Comparison of ENCODE assay signal across 9 mouse cellular contexts in genomic region chr5:135726641-135727346, GRCm38 (mm10). TPM values are rescaled to one million over a fixed set of nuclear protein-coding genes. Genes with fewer than 3 reads are reported as not detected.
A peak's percentile ranks its signal among the peaks of the same experiment; 100 is the strongest.
DNase-seq lines count a peak whose midpoint lies in the region; ATAC-seq lines count a peak whose summit lies in the region.
"Had no signal": no experiment of that assay in that cellular context is flagged by ENCODE, and none has a peak within 500 bp of the region (broad histone marks: within the 10 kb centered on the region; RNA-seq: fewer than 3 reads in every experiment).

No protein-coding gene starts in this region.

- H3K4me3 ChIP-seq in forebrain, embryonic 13.5 days, result peak overlapping the region; percentile 38
- H3K4me3 ChIP-seq in hindbrain, embryonic 12.5 days, result peak overlapping the region; percentile 25; the same call in 1 of the 2 replicates
- H3K4me3 ChIP-seq in neural tube, embryonic 12.5 days, result no peak overlapping the region

- no peaks in the 10 kb centered on the region for H3K27me3 ChIP-seq in forebrain, embryonic 13.5 days
- no peaks in the 10 kb centered on the region for H3K27me3 ChIP-seq in hindbrain, embryonic 12.5 days
- no peaks in the 10 kb centered on the region for H3K27me3 ChIP-seq in neural tube, embryonic 12.5 days (replicated peaks)

- peak overlapping the region; percentile 99 for H3K27ac ChIP-seq in forebrain, embryonic 13.5 days
- H3K27ac ChIP-seq in hindbrain, embryonic 12.5 days, result peak overlapping the region; percentile 98
- H3K27ac ChIP-seq in neural tube, embryonic 12.5 days, result no peak overlapping the region

- ATAC-seq in forebrain, embryonic 13.5 days, result no peak
- ATAC-seq in hindbrain, embryonic 12.5 days (ENCODE audit: low FRiP score), result no peak
- ATAC-seq in neural tube, embryonic 12.5 days (ENCODE audit: low FRiP score, low read depth), result no peak

- WGBS in forebrain, embryonic 13.5 days, result 74% methylated on average over 2 of the region's 2 CpGs
- 62% methylated on average over 2 of the region's 2 CpGs for WGBS in hindbrain, embryonic 12.5 days
- WGBS in neural tube, embryonic 12.5 days, result 74% methylated on average over 2 of the region's 2 CpGs

- H3K4me1 ChIP-seq in forebrain, embryonic 13.5 days, result peaks cover 59% of the 10 kb centered on the region
- peaks cover 54% of the 10 kb centered on the region for H3K4me1 ChIP-seq in hindbrain, embryonic 12.5 days
- peaks cover 43% of the 10 kb centered on the region for H3K4me1 ChIP-seq in neural tube, embryonic 12.5 days

- H3K36me3 ChIP-seq in forebrain, embryonic 13.5 days (ENCODE audit: poor library complexity, severe bottlenecking), result peaks cover 40% of the 10 kb centered on the region
- peaks cover 34% of the 10 kb centered on the region for H3K36me3 ChIP-seq in hindbrain, embryonic 12.5 days
- peaks cover 37% of the 10 kb centered on the region for H3K36me3 ChIP-seq in neural tube, embryonic 12.5 days

- peak overlapping the region; percentile 69 for H3K9ac ChIP-seq in forebrain, embryonic 13.5 days
- peak overlapping the region; percentile 57; the same call in 1 of the 2 replicates for H3K9ac ChIP-seq in hindbrain, embryonic 12.5 days
- peak overlapping the region; percentile 54; the same call in 1 of the 2 replicates for H3K9ac ChIP-seq in neural tube, embryonic 12.5 days

- DNase-seq in adrenal gland, adult (ENCODE audit: inconsistent age in 2 of 2, low spot score in 1 of 2), result peak; percentile 85 to 92
- DNase-seq in adrenal gland, postnatal 4 days (ENCODE audit: low spot score in 2 of 2), result no peak
- DNase-seq in layer of hippocampus, postnatal 36 days, result no peak
- no peak for DNase-seq in layer of hippocampus, adult 11-12 months (ENCODE audit: low spot score)
- no peak for DNase-seq in urinary bladder, adult 18-20 months (ENCODE audit: low spot score in 2 of 2)

- H3K4me2 ChIP-seq in forebrain, embryonic 13.5 days, result peak overlapping the region; percentile 68
- peak overlapping the region; percentile 49 for H3K4me2 ChIP-seq in hindbrain, embryonic 12.5 days (replicated peaks)
- peak overlapping the region; percentile 60 for H3K4me2 ChIP-seq in neural tube, embryonic 12.5 days (replicated peaks)

- H3K9me3 ChIP-seq in forebrain, embryonic 13.5 days (replicated peaks), result no peaks in the 10 kb centered on the region
- no peaks in the 10 kb centered on the region for H3K9me3 ChIP-seq in hindbrain, embryonic 12.5 days (replicated peaks)
- H3K9me3 ChIP-seq in neural tube, embryonic 12.5 days, result no peaks in the 10 kb centered on the region

RNA-seq across cellular contexts. Expression of gene Tmem120a, which starts 17.5 kb away (rescaled TPM):
- 10 to 100 TPM; 46.8 to 53.9 TPM for total RNA-seq in adrenal gland, postnatal 4 days (2021)
- polyA plus RNA-seq in forebrain, embryonic 13.5 days (2015; fragmentation: Nextera tagmentation; extraction: Ambion mirVana), result 67.0 and 69.7 TPM in 2 replicates
- 61.0 and 65.0 TPM in 2 replicates for polyA plus RNA-seq in hindbrain, embryonic 12.5 days (2016; fragmentation: Nextera tagmentation; extraction: Ambion mirVana)
- 73.5 and 74.7 TPM in 2 replicates for polyA plus RNA-seq in neural tube, embryonic 12.5 days (2016; fragmentation: Nextera tagmentation; extraction: Ambion mirVana)
- total RNA-seq in layer of hippocampus, postnatal 36 days (2021), result 10 to 100 TPM; 12.4 to 16.4 TPM

RNA-seq across cellular contexts. Expression of gene Styxl1, which starts 51.4 kb away (rescaled TPM):
- 1 to 10 TPM; 1.6 to 1.7 TPM for total RNA-seq in adrenal gland, postnatal 4 days (2021)
- 0.26 and 0.41 TPM in 2 replicates for polyA plus RNA-seq in forebrain, embryonic 13.5 days (2015; fragmentation: Nextera tagmentation; extraction: Ambion mirVana)
- polyA plus RNA-seq in hindbrain, embryonic 12.5 days (2016; fragmentation: Nextera tagmentation; extraction: Ambion mirVana), result 0.68 TPM in 1 of 2 replicates, not detected in the other
- polyA plus RNA-seq in neural tube, embryonic 12.5 days (2016; fragmentation: Nextera tagmentation; extraction: Ambion mirVana), result 0.30 TPM in 1 of 2 replicates, not detected in the other
- total RNA-seq in layer of hippocampus, postnatal 36 days (2021), result not detected
- total RNA-seq: hematopoietic stem cell, adult 5-6 weeks had no signal

RNA-seq across cellular contexts. Expression of gene Mdh2, which starts 51.5 kb away (rescaled TPM):
- 100 to 1,000 TPM; 433 to 459 TPM for total RNA-seq in adrenal gland, postnatal 4 days (2021)
- polyA plus RNA-seq in forebrain, embryonic 13.5 days (2015; fragmentation: Nextera tagmentation; extraction: Ambion mirVana), result 558 and 564 TPM in 2 replicates
- polyA plus RNA-seq in hindbrain, embryonic 12.5 days (2016; fragmentation: Nextera tagmentation; extraction: Ambion mirVana), result 530 and 539 TPM in 2 replicates
- polyA plus RNA-seq in neural tube, embryonic 12.5 days (2016; fragmentation: Nextera tagmentation; extraction: Ambion mirVana), result 606 and 613 TPM in 2 replicates
- total RNA-seq in layer of hippocampus, postnatal 36 days (2021), result 100 to 1,000 TPM; 387 to 407 TPM

RNA-seq across cellular contexts. Expression of gene Por, which starts 57.0 kb away (rescaled TPM):
- 100 to 1,000 TPM; 168 to 190 TPM for total RNA-seq in adrenal gland, postnatal 4 days (2021)
- 102 and 121 TPM in 2 replicates for polyA plus RNA-seq in forebrain, embryonic 13.5 days (2015; fragmentation: Nextera tagmentation; extraction: Ambion mirVana)
- polyA plus RNA-seq in hindbrain, embryonic 12.5 days (2016; fragmentation: Nextera tagmentation; extraction: Ambion mirVana), result 118 and 119 TPM in 2 replicates
- polyA plus RNA-seq in neural tube, embryonic 12.5 days (2016; fragmentation: Nextera tagmentation; extraction: Ambion mirVana), result 112 and 113 TPM in 2 replicates
- total RNA-seq in layer of hippocampus, postnatal 36 days (2021), result 100 to 1,000 TPM; 104 to 105 TPM

Comparison
In these comparisons a context has a peak if more than half of its experiments do, and no peak if none do; other contexts are left out.
1. DNase-seq: peak in adrenal gland, adult (2 of 2); none in adrenal gland, postnatal 4 days (0 of 2), layer of hippocampus, postnatal 36 days (0 of 2), layer of hippocampus, adult 11-12 months (single experiment) and urinary bladder, adult 18-20 months (0 of 2).
2. Peak in every context shown above with its lines, with median percentiles within 50 percentile points of each other: H3K4me2 ChIP-seq and H3K9ac ChIP-seq.